Mouse (Mus musculus): ENCODE data around the gene Bicc1. TPM values are rescaled to one million over a fixed set of nuclear protein-coding genes. Genes with fewer than 3 reads are reported as not detected.

The Bicc1 gene
- polyA plus RNA-seq, 1 experiment = 3.1 TPM

DNA sequence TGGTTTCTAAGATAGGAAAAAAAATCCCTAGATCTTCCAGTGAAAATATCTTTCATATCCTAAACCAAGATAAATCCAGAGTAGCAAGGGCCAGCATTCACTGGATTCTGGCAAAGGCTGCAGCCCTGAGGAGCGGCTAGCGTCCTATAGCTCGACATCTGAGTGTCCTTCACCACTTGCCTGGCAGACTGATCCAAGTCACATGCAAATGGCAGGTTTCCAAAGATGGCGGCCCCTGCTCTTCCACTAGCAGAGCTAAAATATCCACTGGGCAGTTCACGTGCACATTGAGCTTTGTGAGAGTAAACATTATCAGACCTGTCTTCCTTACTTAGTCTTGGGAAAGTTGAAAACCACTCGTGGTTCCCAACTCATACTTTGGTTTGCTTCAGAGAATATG is 222.1 kb downstream of the Bicc1 start:
- H3K27ac ChIP-seq (ENCODE audit: insufficient read depth, low read depth, low read length) = no peak overlapping the region
- WGBS = 75% methylated on average over 6 of the region's 6 CpGs

DNA sequence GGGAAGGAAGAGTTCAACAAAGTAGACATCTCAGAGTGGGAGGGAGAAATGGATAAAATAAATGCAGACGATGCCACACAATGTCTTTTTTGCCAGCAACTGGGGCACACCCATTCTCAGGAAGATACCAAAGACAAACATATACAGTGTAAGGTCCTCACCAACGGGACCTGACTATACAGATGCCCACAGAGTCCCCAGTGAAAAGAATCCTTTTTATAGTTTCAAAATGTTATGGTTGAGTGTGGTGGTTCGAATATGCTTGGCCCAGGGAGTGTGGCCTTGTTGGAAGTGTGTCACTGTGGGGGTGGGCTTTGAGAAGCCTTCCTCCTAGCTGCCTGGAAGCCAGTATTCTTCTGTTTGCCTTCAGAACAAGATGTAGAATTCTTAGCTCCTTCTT is 223.5 kb downstream of the Bicc1 start:
- Histone ChIP-seq H3K4me3 (ENCODE audit: low read depth, low read length) (no peak overlapping the region), H3K27ac (ENCODE audit: insufficient read depth, low read depth, low read length) (no peak overlapping the region), H3K27me3 (ENCODE audit: control insufficient read depth, insufficient read depth, low read length) (no peaks in the 10 kb centered on the region), H3K4me1 (ENCODE audit: control insufficient read depth, insufficient read depth, insufficient read length, low read length) (no peaks in the 10 kb centered on the region), H3K36me3 (ENCODE audit: control insufficient read depth, insufficient read depth, low read length) (no peaks in the 10 kb centered on the region)
- WGBS = 75% methylated on average over 3 of the region's 3 CpGs
- TF ChIP-seq POLR2A (IDR thresholded peaks at IDR 0.05; ENCODE audit: low read depth, low read length) (no peak), CTCF (IDR thresholded peaks at IDR 0.05; ENCODE audit: extremely low read depth, insufficient read length, insufficient replicate concordance, low read depth, low read length) (no peak)

More for the DNA sequence above, 222.1 kb downstream of the Bicc1 start:
- Histone ChIP-seq H3K36me3 (ENCODE audit: control insufficient read depth, insufficient read depth, low read length) (no peaks in the 10 kb centered on the region), H3K4me3 (ENCODE audit: low read depth, low read length) (no peak overlapping the region), H3K4me1 (ENCODE audit: control insufficient read depth, insufficient read depth, insufficient read length, low read length) (no peaks in the 10 kb centered on the region), H3K27me3 (ENCODE audit: control insufficient read depth, insufficient read depth, low read length) (no peaks in the 10 kb centered on the region)
- no peak for TF ChIP-seq CTCF (IDR thresholded peaks at IDR 0.05; ENCODE audit: extremely low read depth, insufficient read length, insufficient replicate concordance, low read depth, low read length)
- no peak for TF ChIP-seq POLR2A (IDR thresholded peaks at IDR 0.05; ENCODE audit: low read depth, low read length)

DNA sequence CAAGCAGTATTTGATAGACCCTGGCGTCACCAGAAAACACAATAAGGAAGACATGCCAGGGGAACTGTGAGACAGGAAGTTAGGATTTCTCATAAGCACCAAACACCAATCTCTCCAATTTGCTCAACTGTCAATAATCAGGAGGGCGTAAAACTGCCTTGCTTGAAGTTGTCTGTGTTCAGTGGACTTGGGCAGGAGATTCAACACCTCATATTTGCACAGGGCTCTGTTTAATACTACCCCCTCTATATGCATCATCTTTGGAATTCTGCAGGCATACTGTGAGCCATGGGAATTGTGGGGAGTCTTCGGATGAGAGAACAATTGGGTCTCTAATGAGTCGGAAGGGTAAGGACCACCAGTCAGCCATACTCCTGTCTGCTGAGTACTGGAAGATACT is 233.4 kb downstream of the Bicc1 start:
- H3K27me3 ChIP-seq (ENCODE audit: control insufficient read depth, insufficient read depth, low read length) = no peaks in the 10 kb centered on the region
- TF ChIP-seq POLR2A (IDR thresholded peaks at IDR 0.05; ENCODE audit: low read depth, low read length) (no peak), CTCF (IDR thresholded peaks at IDR 0.05; ENCODE audit: extremely low read depth, insufficient read length, insufficient replicate concordance, low read depth, low read length) (no peak)
- no peak overlapping the region for H3K27ac ChIP-seq (ENCODE audit: insufficient read depth, low read depth, low read length)
- H3K36me3 ChIP-seq (ENCODE audit: control insufficient read depth, insufficient read depth, low read length) = no peaks in the 10 kb centered on the region
- 87% methylated on average over 4 of the region's 4 CpGs for WGBS
- H3K4me1 ChIP-seq (ENCODE audit: control insufficient read depth, insufficient read depth, insufficient read length, low read length) = no peaks in the 10 kb centered on the region
- H3K4me3 ChIP-seq (ENCODE audit: low read depth, low read length) = no peak overlapping the region

DNA sequence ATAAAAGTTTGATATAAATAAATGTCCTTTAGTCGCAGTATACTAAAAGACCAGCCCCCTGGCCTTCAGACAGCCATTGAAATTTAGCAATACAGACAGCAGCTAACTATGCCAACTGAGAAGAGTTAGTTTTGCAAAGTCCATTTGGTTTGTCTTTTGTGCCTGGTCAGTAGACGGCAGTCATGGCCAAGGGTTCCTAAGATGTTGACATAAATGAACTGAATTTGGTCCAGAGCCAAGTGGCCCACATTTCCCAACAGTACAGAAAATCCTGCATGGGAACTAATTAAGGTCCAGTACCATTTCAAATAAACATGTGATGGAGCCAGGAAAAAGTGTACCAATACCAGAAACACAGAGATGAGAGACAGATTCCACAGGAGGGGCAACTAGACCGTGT is 235.2 kb downstream of the Bicc1 start:
- Histone ChIP-seq H3K36me3 (ENCODE audit: control insufficient read depth, insufficient read depth, low read length) (no peaks in the 10 kb centered on the region), H3K27ac (ENCODE audit: insufficient read depth, low read depth, low read length) (no peak overlapping the region), H3K4me1 (ENCODE audit: control insufficient read depth, insufficient read depth, insufficient read length, low read length) (no peaks in the 10 kb centered on the region), H3K27me3 (ENCODE audit: control insufficient read depth, insufficient read depth, low read length) (no peaks in the 10 kb centered on the region), H3K4me3 (ENCODE audit: low read depth, low read length) (no peak overlapping the region)
- no peak for TF ChIP-seq POLR2A (IDR thresholded peaks at IDR 0.05; ENCODE audit: low read depth, low read length)
- TF ChIP-seq CTCF (IDR thresholded peaks at IDR 0.05; ENCODE audit: extremely low read depth, insufficient read length, insufficient replicate concordance, low read depth, low read length) = no peak
- 66% methylated on average over 3 of the region's 3 CpGs for WGBS

DNA sequence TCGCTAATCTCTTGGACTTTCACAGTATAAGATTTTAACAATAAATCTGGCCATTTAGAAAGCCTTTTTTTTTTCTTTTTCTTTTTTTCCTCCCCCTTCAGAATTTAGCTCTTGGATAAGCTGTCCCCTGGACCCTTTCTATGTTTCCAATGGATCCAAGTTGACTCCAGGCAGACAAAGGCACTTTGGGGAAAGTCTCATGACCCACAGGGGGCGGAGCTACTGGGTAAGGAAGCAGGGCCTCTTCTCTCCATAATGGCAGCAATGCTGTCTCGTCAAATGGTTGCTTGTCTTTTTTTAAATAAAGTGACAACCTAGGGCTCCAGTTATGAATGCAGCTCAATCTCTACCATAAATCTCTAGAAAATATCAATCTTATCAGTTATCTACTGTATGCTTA is 235.6 kb downstream of the Bicc1 start:
- 86% methylated on average over 3 of the region's 3 CpGs for WGBS

DNA sequence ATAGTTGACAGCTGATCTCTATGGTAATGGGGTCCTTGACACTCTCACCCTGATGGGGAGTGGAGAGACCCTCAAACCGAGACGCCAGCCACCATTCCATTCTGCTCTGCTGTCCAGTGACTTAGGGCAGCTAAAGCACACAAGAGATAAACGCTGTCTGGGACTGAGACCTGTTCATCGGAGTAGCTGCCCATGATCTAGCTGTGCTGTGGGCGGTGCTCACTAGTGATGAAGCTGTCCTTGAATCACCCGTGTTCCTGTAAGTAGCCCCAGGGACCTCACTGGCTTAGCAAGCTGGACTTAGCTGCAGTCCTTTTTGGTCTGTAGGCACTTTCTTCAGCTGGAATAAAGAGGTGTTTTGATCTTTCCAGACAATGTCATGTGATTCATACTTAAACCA is 238.0 kb downstream of the Bicc1 start:
- 79% methylated on average over 6 of the region's 6 CpGs for WGBS
- H3K27ac ChIP-seq (ENCODE audit: insufficient read depth, low read depth, low read length) = no peak overlapping the region
- no peaks in the 10 kb centered on the region for H3K4me1 ChIP-seq (ENCODE audit: control insufficient read depth, insufficient read depth, insufficient read length, low read length)
- no peaks in the 10 kb centered on the region for H3K36me3 ChIP-seq (ENCODE audit: control insufficient read depth, insufficient read depth, low read length)
- TF ChIP-seq POLR2A (IDR thresholded peaks at IDR 0.05; ENCODE audit: low read depth, low read length) (no peak), CTCF (IDR thresholded peaks at IDR 0.05; ENCODE audit: extremely low read depth, insufficient read length, insufficient replicate concordance, low read depth, low read length) (no peak)
- H3K27me3 ChIP-seq (ENCODE audit: control insufficient read depth, insufficient read depth, low read length) = no peaks in the 10 kb centered on the region
- no peak overlapping the region for H3K4me3 ChIP-seq (ENCODE audit: low read depth, low read length)

More for the DNA sequence above, 235.6 kb downstream of the Bicc1 start:
- Histone ChIP-seq H3K27ac (ENCODE audit: insufficient read depth, low read depth, low read length) (no peak overlapping the region), H3K4me1 (ENCODE audit: control insufficient read depth, insufficient read depth, insufficient read length, low read length) (no peaks in the 10 kb centered on the region), H3K36me3 (ENCODE audit: control insufficient read depth, insufficient read depth, low read length) (no peaks in the 10 kb centered on the region), H3K4me3 (ENCODE audit: low read depth, low read length) (no peak overlapping the region), H3K27me3 (ENCODE audit: control insufficient read depth, insufficient read depth, low read length) (no peaks in the 10 kb centered on the region)
- TF ChIP-seq CTCF (IDR thresholded peaks at IDR 0.05; ENCODE audit: extremely low read depth, insufficient read length, insufficient replicate concordance, low read depth, low read length) = no peak

DNA sequence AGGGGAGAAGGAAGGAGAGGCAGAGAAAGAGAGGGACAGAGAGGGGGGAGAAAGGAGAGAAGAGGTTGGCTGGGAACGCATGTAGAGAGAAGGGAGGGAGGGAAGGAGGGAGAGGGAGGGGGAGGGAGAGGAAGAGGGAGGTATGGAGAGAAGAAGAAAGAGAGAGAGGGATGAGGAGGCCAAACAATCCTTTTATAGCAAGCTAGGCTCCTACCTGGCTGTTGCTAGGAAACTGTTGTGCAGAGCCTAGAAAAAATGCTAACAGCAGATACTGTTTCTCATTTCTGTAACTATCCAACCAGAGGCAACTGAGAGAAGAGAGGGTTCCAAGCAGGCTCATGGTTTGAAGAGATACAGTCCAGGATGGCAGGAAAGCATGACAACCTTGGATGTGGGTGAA is 239.6 kb downstream of the Bicc1 start:
- no peaks in the 10 kb centered on the region for H3K36me3 ChIP-seq (ENCODE audit: control insufficient read depth, insufficient read depth, low read length)
- H3K27me3 ChIP-seq (ENCODE audit: control insufficient read depth, insufficient read depth, low read length) = no peaks in the 10 kb centered on the region
- 55% methylated on average over 1 of the region's 1 CpGs for WGBS
- no peak overlapping the region for H3K4me3 ChIP-seq (ENCODE audit: low read depth, low read length)
- TF ChIP-seq CTCF (IDR thresholded peaks at IDR 0.05; ENCODE audit: extremely low read depth, insufficient read length, insufficient replicate concordance, low read depth, low read length) (no peak), POLR2A (IDR thresholded peaks at IDR 0.05; ENCODE audit: low read depth, low read length) (no peak)
- H3K27ac ChIP-seq (ENCODE audit: insufficient read depth, low read depth, low read length) = no peak overlapping the region
- no peaks in the 10 kb centered on the region for H3K4me1 ChIP-seq (ENCODE audit: control insufficient read depth, insufficient read depth, insufficient read length, low read length)
